Mouse (Mus musculus): ENCODE measurements around the gene Sycp2l. TPM values are rescaled to one million over a fixed set of nuclear protein-coding genes. Genes with fewer than 3 reads are reported as not detected.

The Sycp2l gene
- polyA plus RNA-seq, 1 experiment from 2014 or later = not detected

DNA sequence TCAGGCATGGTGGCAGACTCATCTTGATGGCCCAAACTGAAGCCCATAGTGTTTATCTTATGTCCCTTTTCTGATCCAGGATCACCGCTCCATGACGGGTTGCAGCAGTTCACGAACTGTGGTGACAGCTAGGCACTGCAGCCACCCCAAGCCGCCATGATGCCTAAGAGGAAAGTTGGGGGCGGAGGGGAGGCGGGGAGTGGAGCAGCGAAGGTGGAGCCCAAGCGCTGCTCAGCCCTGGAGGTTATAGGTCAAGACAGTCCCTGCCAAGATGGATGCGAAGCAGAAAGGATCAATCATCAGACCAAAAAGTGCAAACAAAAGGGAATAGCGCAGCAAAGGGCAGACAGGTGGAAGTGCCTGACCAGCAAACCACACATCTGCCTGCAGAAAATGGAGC lies 22.8 kb upstream of the Sycp2l start:
- Histone ChIP-seq H3K9me3 (no peaks in the 10 kb centered on the region), H3K36me3 (replicated peaks) (no peaks in the 10 kb centered on the region), H3K4me2 (no peak overlapping the region), H3K9ac (no peak overlapping the region), H3K4me1 (no peaks in the 10 kb centered on the region), H3K27ac (no peak overlapping the region), H3K4me3 (no peak overlapping the region), H3K27me3 (replicated peaks) (no peaks in the 10 kb centered on the region)
- 38% methylated on average over 10 of the region's 10 CpGs for WGBS
- no peak for ATAC-seq (replicated peaks)

DNA sequence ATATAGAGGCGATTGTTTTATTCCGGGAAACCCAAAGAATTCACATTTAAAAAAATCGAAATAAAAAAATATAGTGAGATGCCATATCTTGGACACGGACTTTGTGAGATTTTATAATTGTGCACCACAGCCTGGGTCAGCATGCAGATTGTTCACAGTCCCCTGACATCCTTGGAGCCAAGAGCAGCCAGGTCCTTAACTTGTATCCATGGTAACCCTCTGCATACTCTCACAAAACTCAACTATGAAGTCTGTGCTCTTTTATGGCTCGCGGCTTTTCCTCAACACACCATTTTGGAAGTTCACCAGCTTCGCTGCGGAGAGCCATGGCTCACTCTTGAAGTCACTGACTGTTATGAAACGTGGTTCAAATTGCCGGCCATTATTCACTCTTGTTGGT lies 19.9 kb upstream of the Sycp2l start:
- Histone ChIP-seq H3K36me3 (replicated peaks) (no peaks in the 10 kb centered on the region), H3K4me2 (no peak overlapping the region), H3K4me3 (no peak overlapping the region), H3K9ac (no peak overlapping the region), H3K4me1 (no peaks in the 10 kb centered on the region), H3K9me3 (no peaks in the 10 kb centered on the region), H3K27me3 (replicated peaks) (no peaks in the 10 kb centered on the region), H3K27ac (no peak overlapping the region)
- WGBS = 77% methylated on average over 10 of the region's 10 CpGs
- no peak for ATAC-seq (replicated peaks)

DNA sequence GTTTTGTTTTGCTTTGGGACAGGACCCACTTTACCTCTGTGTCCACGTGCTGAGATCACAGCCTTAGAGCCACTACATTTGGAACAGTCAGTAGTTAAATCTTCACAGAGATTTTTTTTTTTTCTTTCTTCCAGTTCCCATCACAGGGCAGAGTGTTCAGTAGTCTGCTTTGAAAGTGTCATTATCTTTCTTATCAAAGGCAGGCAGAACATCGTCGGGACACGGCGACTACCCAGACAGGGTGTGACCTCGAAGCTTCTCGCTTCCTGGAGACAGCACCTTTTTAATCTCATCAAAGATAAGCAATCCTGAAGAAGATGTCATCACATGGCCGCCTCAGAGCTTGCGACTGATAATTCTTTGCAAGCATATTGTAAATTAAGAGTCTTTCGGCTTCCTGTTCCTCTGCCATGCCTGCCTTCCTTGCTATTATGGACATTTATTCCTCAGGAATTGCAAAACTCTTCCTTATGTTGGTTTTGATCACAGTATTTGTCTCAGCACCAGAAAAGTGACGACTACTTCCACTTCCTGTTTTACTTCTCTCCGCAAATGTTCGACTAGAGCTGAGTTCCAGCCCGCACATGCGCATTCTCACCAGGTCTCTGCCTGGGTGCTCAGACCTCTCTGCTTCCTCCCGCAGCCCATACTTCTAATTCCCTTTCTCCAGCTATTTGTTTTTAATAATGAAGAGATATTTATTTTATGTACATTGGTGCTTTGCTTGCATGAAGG lies 16.6 kb upstream of the Sycp2l start:
- no peak overlapping the region for H3K9ac ChIP-seq
- no peaks in the 10 kb centered on the region for H3K27me3 ChIP-seq (replicated peaks)
- WGBS = 80% methylated on average over 16 of the region's 16 CpGs
- no peak for ATAC-seq (replicated peaks)
- no peaks in the 10 kb centered on the region for H3K36me3 ChIP-seq (replicated peaks)
- no peaks in the 10 kb centered on the region for H3K4me1 ChIP-seq
- no peak overlapping the region for H3K4me3 ChIP-seq
- no peak overlapping the region for H3K27ac ChIP-seq
- no peaks in the 10 kb centered on the region for H3K9me3 ChIP-seq
- H3K4me2 ChIP-seq = no peak overlapping the region

- Histone ChIP-seq H3K4me1 (no peaks in the 10 kb centered on the region), H3K4me3 (no peak overlapping the region), H3K9ac (no peak overlapping the region), H3K4me2 (no peak overlapping the region), H3K36me3 (replicated peaks) (no peaks in the 10 kb centered on the region), H3K9me3 (no peaks in the 10 kb centered on the region), H3K27me3 (replicated peaks) (no peaks in the 10 kb centered on the region), H3K27ac (no peak overlapping the region)
- no peak for ATAC-seq (replicated peaks)
- WGBS = 88% methylated on average over 15 of the region's 15 CpGs
These were observed 15.8 kb upstream of the Sycp2l start for GRCm38 (mm10) chr13:41098325-41098724.

DNA sequence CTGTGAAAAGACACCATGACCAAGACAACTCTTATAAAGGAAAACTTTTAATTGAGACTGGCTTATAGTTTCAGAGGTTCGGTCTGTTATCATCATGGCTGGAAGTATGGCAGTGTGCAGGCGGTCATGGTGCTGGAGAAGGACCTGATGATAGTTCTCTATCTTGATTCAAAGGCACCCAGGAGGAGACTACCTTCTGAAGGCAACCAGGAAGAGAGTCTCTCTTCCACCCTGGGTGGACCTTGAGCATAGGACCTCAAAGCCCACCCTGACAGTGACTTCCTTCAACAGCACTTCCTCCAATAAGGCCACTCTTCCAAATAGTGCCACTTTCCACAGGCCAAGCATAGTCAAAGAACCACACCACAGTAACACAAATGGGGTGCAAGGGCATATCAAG lies 14.1 kb upstream of the Sycp2l start:
- no peaks in the 10 kb centered on the region for H3K4me1 ChIP-seq

DNA sequence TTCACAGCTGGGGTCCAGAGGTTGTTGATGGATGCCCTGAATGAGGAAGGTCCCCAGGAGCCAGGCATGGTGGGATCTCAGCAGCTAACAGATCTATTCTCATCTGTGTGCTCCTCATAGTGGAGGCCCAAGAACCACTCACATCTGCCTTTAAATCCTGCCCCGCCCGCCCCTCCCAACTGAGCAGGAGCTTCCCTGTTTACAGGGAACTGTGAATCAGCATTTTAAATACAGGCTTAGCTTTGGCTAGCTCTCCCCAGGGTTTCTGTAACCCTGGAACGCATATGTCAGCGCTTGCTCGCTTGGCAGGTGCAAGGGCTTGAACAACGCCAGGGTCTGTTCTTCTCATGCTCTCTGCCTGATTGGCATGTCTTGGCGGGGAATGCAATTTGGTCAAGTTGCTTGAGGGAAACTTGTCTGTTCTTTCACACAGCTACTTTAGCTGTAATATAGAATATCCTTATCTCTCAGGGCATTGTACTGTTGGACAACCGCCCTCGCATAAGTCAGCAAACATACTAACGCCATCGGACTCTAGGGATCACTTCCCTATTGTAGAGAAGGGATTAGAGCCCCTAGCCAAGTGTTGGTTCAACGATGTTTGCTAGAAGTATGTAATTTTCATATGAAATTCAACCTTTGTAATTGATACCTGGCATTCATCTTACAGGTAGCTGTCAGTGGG lies 10.1 kb upstream of the Sycp2l start:
- Histone ChIP-seq H3K4me1 (no peaks in the 10 kb centered on the region), H3K36me3 (replicated peaks) (no peaks in the 10 kb centered on the region), H3K4me3 (no peak overlapping the region), H3K27ac (no peak overlapping the region), H3K9me3 (no peaks in the 10 kb centered on the region), H3K27me3 (replicated peaks) (no peaks in the 10 kb centered on the region), H3K9ac (no peak overlapping the region), H3K4me2 (no peak overlapping the region)
- no peak for ATAC-seq (replicated peaks)
- WGBS = 61% methylated on average over 12 of the region's 12 CpGs

More for the DNA sequence above, 14.1 kb upstream of the Sycp2l start:
- Histone ChIP-seq H3K9ac (no peak overlapping the region), H3K9me3 (no peaks in the 10 kb centered on the region), H3K4me2 (no peak overlapping the region), H3K27ac (no peak overlapping the region), H3K36me3 (replicated peaks) (no peaks in the 10 kb centered on the region), H3K4me3 (no peak overlapping the region), H3K27me3 (replicated peaks) (no peaks in the 10 kb centered on the region)
- 94% methylated on average over 2 of the region's 2 CpGs for WGBS
- no peak for ATAC-seq (replicated peaks)

DNA sequence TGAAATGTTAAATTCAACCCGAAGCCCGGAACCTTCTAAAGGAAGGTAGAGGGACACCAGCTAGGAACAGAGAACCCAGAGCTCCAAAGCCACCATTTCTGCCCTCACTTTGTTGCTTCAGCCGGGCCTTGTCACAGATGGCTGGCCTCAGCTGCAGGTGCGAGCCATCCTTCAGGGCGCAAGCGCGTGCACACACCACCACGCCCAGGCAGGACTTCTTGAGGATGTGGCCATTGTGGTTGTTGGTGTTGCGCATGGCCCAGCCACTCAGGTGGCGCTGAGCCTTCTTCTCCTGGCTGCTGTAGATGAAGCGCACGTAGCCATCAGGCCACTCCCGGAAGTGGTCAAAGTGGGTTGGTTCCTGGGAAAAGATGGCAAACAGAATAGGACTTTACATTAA lies 8.6 kb upstream of the Sycp2l start:
- no peak overlapping the region for H3K4me3 ChIP-seq
- H3K27me3 ChIP-seq (replicated peaks) = 0 out of 2 replicates have a peak, but pooled peaks cover 2% of the 10 kb centered on the region
- WGBS = 95% methylated on average over 13 of the region's 13 CpGs
- no peaks in the 10 kb centered on the region for H3K36me3 ChIP-seq (replicated peaks)
- ATAC-seq (replicated peaks) = no peak
- no peak overlapping the region for H3K9ac ChIP-seq
- no peak overlapping the region for H3K27ac ChIP-seq
- H3K4me1 ChIP-seq = no peaks in the 10 kb centered on the region
- no peak overlapping the region for H3K4me2 ChIP-seq
- H3K9me3 ChIP-seq = no peaks in the 10 kb centered on the region

GRCm38 (mm10) chr13:41110935-41111334 lies 3.2 kb upstream of the Sycp2l start, which contains the start of gene Gcm2:
Gene Gcm2 (minus strand): TSS chr13:41111035.
- H3K9ac ChIP-seq = no peak within 1 kb of the TSS
- ATAC-seq (replicated peaks) = no peak
- no peak within 1 kb of the TSS for H3K4me2 ChIP-seq
- H3K4me1 ChIP-seq = no peaks in the 10 kb centered on the region
- 76% methylated on average over 3 of the region's 3 CpGs for whole genome bisulfite sequencing
- H3K9me3 ChIP-seq = no peaks in the 10 kb centered on the region
- peaks cover 9% of the 10 kb centered on the region for H3K27me3 ChIP-seq (replicated peaks)
- no peak within 1 kb of the TSS for H3K4me3 ChIP-seq
- no peak within 1 kb of the TSS for H3K27ac ChIP-seq
- H3K36me3 ChIP-seq (replicated peaks) = no peaks in the 10 kb centered on the region

DNA sequence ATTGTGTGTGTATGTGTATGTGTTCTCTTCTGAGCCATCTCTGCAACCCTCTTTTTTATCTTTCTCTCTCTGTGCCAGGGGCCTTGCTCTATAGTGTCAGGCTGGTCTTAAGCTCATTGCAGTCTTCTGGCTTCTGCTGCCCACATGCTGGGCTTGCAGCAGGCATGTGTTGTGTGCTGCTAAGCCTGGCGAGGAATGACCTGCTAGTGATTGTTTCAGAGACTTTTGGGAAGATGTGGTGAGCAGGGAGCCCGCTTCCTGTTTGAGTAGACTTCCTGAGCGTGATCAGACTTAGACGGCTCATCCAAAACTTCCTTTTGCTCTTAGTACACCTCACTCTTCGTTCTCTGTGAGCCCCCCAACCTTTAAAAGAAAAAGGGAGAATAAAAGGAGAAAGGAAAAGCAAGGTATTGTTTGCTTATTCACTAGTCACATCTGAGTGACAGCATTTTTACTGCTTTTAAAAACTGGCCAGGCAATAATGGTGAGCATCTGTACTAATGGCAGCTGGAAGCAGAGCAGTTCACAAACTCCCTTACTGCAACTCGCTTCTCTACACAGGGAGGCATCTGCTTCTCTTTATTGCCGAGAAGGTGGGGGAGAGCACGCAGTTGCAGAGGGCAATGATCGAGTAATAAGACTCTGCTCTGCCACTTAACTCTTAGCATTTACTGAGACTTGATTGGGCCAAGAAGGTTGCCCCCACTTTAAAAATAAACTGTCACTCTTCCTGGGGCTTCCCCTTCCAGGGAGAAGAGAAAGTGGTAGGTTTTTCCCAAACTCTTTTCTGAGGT lies 5.2 kb downstream of the Sycp2l start:
- Histone ChIP-seq H3K4me3 (no peak overlapping the region), H3K36me3 (replicated peaks) (no peaks in the 10 kb centered on the region), H3K27me3 (replicated peaks) (peaks cover 3% of the 10 kb centered on the region), H3K9me3 (no peaks in the 10 kb centered on the region), H3K27ac (no peak overlapping the region), H3K4me1 (no peaks in the 10 kb centered on the region), H3K9ac (no peak overlapping the region), H3K4me2 (no peak overlapping the region)
- ATAC-seq (replicated peaks) = no peak
- WGBS = 49% methylated on average over 9 of the region's 9 CpGs

DNA sequence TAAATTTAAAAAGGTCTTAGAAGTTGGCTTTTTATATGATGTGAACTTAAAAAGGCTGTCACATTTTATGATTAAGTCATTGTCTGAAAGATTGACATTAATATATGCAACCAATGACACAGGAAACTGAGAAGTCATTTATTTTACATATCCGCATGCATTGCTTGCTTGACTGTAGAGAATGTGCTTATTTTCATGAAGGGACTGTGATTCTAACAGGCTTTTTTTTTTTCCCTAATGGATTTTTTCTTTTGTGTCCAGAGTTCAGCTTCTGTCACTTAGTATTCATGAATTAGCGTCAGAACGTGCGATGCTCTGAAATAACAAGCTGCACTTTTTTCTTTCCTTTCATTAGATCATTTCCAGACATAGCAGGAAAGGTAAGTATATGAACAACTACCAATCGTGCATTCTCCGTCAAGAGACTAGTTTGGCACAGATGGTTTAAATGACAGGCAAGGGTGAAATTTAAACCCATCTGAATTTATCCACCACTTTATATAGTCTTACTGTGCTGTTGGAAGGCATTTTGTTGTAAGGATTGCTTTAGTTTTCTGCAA lies 9.6 kb downstream of the Sycp2l start:
- WGBS = 49% methylated on average over 6 of the region's 6 CpGs
- no peak overlapping the region for H3K4me3 ChIP-seq
- no peaks in the 10 kb centered on the region for H3K9me3 ChIP-seq
- no peaks in the 10 kb centered on the region for H3K27me3 ChIP-seq (replicated peaks)
- H3K36me3 ChIP-seq (replicated peaks) = no peaks in the 10 kb centered on the region
- no peak overlapping the region for H3K9ac ChIP-seq
- no peak; the same call in 1 of the 2 replicates for ATAC-seq (replicated peaks)
- H3K4me1 ChIP-seq = no peaks in the 10 kb centered on the region
- H3K27ac ChIP-seq = no peak overlapping the region
- H3K4me2 ChIP-seq = no peak overlapping the region

DNA sequence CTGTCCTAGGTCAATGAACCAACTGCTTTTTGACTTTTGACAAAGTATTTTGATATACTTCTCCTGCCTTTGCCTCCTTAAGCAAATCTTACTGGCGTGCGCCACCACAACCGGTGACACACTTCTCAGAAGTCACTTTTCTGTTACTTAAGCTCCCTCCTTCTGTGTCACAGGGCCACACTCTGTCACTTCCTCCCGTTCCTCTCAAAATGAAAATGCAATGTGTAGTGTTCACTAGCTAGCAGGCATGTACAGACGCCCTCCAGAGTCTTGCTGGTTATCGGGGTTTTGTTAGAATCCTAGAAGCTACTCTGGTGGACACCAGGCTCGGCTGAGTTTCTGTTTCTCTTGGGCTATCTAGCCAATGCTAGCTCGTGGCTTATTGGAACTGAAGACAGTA lies 14.2 kb downstream of the Sycp2l start:
- no peak for ATAC-seq (replicated peaks)
- 90% methylated on average over 8 of the region's 8 CpGs for WGBS

GRCm38 (mm10) chr13:41129061-41129460 lies 15.0 kb downstream of the Sycp2l start:
- Histone ChIP-seq H3K4me1 (no peaks in the 10 kb centered on the region), H3K36me3 (replicated peaks) (no peaks in the 10 kb centered on the region), H3K27ac (no peak overlapping the region), H3K9ac (no peak overlapping the region), H3K9me3 (no peaks in the 10 kb centered on the region), H3K4me2 (no peak overlapping the region), H3K27me3 (replicated peaks) (no peaks in the 10 kb centered on the region), H3K4me3 (no peak overlapping the region)
- no peak for ATAC-seq (replicated peaks)
- 93% methylated on average over 8 of the region's 8 CpGs for WGBS

More for the DNA sequence above, 14.2 kb downstream of the Sycp2l start:
- Histone ChIP-seq H3K4me2 (no peak overlapping the region), H3K27ac (no peak overlapping the region), H3K36me3 (replicated peaks) (no peaks in the 10 kb centered on the region), H3K9ac (no peak overlapping the region), H3K4me3 (no peak overlapping the region), H3K4me1 (no peaks in the 10 kb centered on the region), H3K9me3 (no peaks in the 10 kb centered on the region), H3K27me3 (replicated peaks) (no peaks in the 10 kb centered on the region)
